Mouse (Mus musculus) limb, embryonic 15.5 days (tissue): Measurements from ENCODE around the gene Ccin. TPM values are rescaled to one million over a fixed set of nuclear protein-coding genes. Genes with fewer than 3 reads are reported as not detected.
A peak's percentile ranks its signal among the peaks of the same experiment; 100 is the strongest.

Experiments
- ATAC-seq: fragments of 200-750 bp; cut with Nextera tagmentation; 2 replicates; pipeline ENCODE4 v1.8.0; 2017; ENCODE audit warnings: low read depth, moderate TSS enrichment; ENCODE audit not compliant: insufficient number of reproducible peaks, low FRiP score, low TSS enrichment
- H3K27ac ChIP-seq: fragments of 300-500 bp; sonication (generic); 2 replicates; pipeline ENCODE4 v1.5.1; 2015; ENCODE audit warnings: moderate library complexity, mild to moderate bottlenecking, inconsistent platforms
- H3K27me3 ChIP-seq: fragments of 300-500 bp; sonication (generic); 2 replicates; pipeline ENCODE4 v1.6.1; 2015; ENCODE audit warnings: inconsistent platforms
- H3K36me3 ChIP-seq: fragments of 300-500 bp; sonication (generic); 2 replicates; pipeline ENCODE4 v1.6.1; 2015; ENCODE audit warnings: inconsistent platforms
- H3K4me1 ChIP-seq: fragments of 300-500 bp; sonication (generic); 2 replicates; pipeline ENCODE4 v1.6.1; 2015; ENCODE audit warnings: inconsistent platforms
- H3K4me2 ChIP-seq: fragments of 300-500 bp; sonication (generic); 2 replicates; pipeline ENCODE4 v1.6.1; 2015; ENCODE audit warnings: mild to moderate bottlenecking, inconsistent platforms
- H3K4me3 ChIP-seq: fragments of 300-500 bp; sonication (generic); 2 replicates; pipeline ENCODE4 v1.5.1; 2015; ENCODE audit warnings: mild to moderate bottlenecking, inconsistent platforms
- H3K9ac ChIP-seq: fragments of 300-500 bp; sonication (generic); 2 replicates; pipeline ENCODE4 v1.6.1; 2015; ENCODE audit warnings: inconsistent platforms
- H3K9me3 ChIP-seq: fragments of 300-500 bp; sonication (generic); 2 replicates; pipeline ENCODE4 v1.6.1; 2016; ENCODE audit warnings: inconsistent platforms
- WGBS: fragments of 180-500 bp; shearing (Covaris S2); methylation state at CpG from one replicate; pipeline ENCODE4 v1.1.7; 2015; 5-methylcytosine and 5-hydroxymethylcytosine counted together
- polyA plus RNA-seq: library from polyadenylated mRNA; unstranded; fragments of >200 nt; fragmentation: Nextera tagmentation; extraction: Ambion mirVana; gene quantifications from 2 replicates; pipeline ENCODE4 v1.2.1, GENCODE M21; 2015

Ccin gene
- polyA plus RNA-seq, 1 experiment from 2014 or later, result not detected

GRCm38 (mm10) chr4:44004126-44004525 is 20.8 kb downstream of the Ccin start, which contains the start of gene Clta:
Gene Clta (plus strand): TSS chr4:44004452.
- no peaks in the 10 kb centered on the region for H3K9me3 ChIP-seq
- H3K9ac ChIP-seq, result no peak within 1 kb of the TSS
- no peak within 1 kb of the TSS for H3K27ac ChIP-seq
- no peaks in the 10 kb centered on the region for H3K27me3 ChIP-seq
- ATAC-seq, result no peak
- 91% methylated on average over 5 of the region's 5 CpGs for WGBS
- no peaks in the 10 kb centered on the region for H3K4me1 ChIP-seq
- no peaks in the 10 kb centered on the region for H3K36me3 ChIP-seq
- H3K4me2 ChIP-seq, result no peak within 1 kb of the TSS
- no peak within 1 kb of the TSS for H3K4me3 ChIP-seq

- H3K4me3 ChIP-seq, result no peak overlapping the region
- no peak overlapping the region for H3K4me2 ChIP-seq
- 61% methylated on average over 3 of the region's 3 CpGs for WGBS
- no peak for ATAC-seq
- no peaks in the 10 kb centered on the region for H3K4me1 ChIP-seq
- no peak overlapping the region for H3K27ac ChIP-seq
- H3K36me3 ChIP-seq, result no peaks in the 10 kb centered on the region
- no peaks in the 10 kb centered on the region for H3K9me3 ChIP-seq
- no peaks in the 10 kb centered on the region for H3K27me3 ChIP-seq
- no peak overlapping the region for H3K9ac ChIP-seq
Measured at GRCm38 (mm10) chr4:44004623-44005409, 21.5 kb downstream of the Ccin start.

GRCm38 (mm10) chr4:44010176-44010575 is 26.9 kb downstream of the Ccin start:
- Histone ChIP-seq H3K36me3 (0 out of 2 replicates have a peak, but pooled peaks cover 3% of the 10 kb centered on the region), H3K9me3 (no peaks in the 10 kb centered on the region), H3K27me3 (no peaks in the 10 kb centered on the region), H3K27ac (no peak overlapping the region), H3K9ac (no peak overlapping the region), H3K4me3 (no peak overlapping the region), H3K4me1 (peaks cover 21% of the 10 kb centered on the region), H3K4me2 (no peak overlapping the region)
- ATAC-seq, result no peak
- 90% methylated on average over 1 of the region's 1 CpGs for WGBS

GRCm38 (mm10) chr4:44010893-44011292 is 27.6 kb downstream of the Ccin start:
- H3K9ac ChIP-seq, result no peak overlapping the region
- H3K36me3 ChIP-seq, result 0 out of 2 replicates have a peak, but pooled peaks cover 3% of the 10 kb centered on the region
- no peak overlapping the region for H3K27ac ChIP-seq
- H3K27me3 ChIP-seq, result no peaks in the 10 kb centered on the region
- H3K4me3 ChIP-seq, result no peak overlapping the region
- H3K9me3 ChIP-seq, result no peaks in the 10 kb centered on the region
- ATAC-seq, result no peak
- H3K4me1 ChIP-seq, result peaks cover 23% of the 10 kb centered on the region
- 46% methylated on average over 2 of the region's 2 CpGs for WGBS
- H3K4me2 ChIP-seq, result no peak overlapping the region

GRCm38 (mm10) chr4:44011799-44012198 is 28.5 kb downstream of the Ccin start:
- H3K4me2 ChIP-seq, result peak overlapping the region; percentile 80
- no peaks in the 10 kb centered on the region for H3K9me3 ChIP-seq
- H3K4me3 ChIP-seq, result peak overlapping the region; percentile 97
- no peak for ATAC-seq
- 0 out of 2 replicates have a peak, but pooled peaks cover 3% of the 10 kb centered on the region for H3K36me3 ChIP-seq
- peaks cover 23% of the 10 kb centered on the region for H3K4me1 ChIP-seq
- no peaks in the 10 kb centered on the region for H3K27me3 ChIP-seq
- peak overlapping the region; percentile 51; the same call in 1 of the 2 replicates for H3K9ac ChIP-seq
- no peak overlapping the region for H3K27ac ChIP-seq
- 80% methylated on average over 3 of the region's 3 CpGs for WGBS

GRCm38 (mm10) chr4:44012376-44013367 is 29.4 kb downstream of the Ccin start:
- peak; percentile 95 for ATAC-seq
- Histone ChIP-seq H3K4me3 (peak overlapping the region; percentile 97), H3K4me1 (peaks cover 23% of the 10 kb centered on the region), H3K9ac (peak overlapping the region; percentile 98), H3K4me2 (peak overlapping the region; percentile 80), H3K27ac (peak overlapping the region; percentile 76), H3K27me3 (no peaks in the 10 kb centered on the region), H3K9me3 (no peaks in the 10 kb centered on the region), H3K36me3 (0 out of 2 replicates have a peak, but pooled peaks cover 3% of the 10 kb centered on the region)
- under 1% methylated on average over 77 of the region's 77 CpGs for WGBS

- peak overlapping the region; percentile 98 for H3K9ac ChIP-seq
- H3K4me2 ChIP-seq, result peak overlapping the region; percentile 80
- H3K27ac ChIP-seq, result no peak overlapping the region
- H3K4me1 ChIP-seq, result peaks cover 23% of the 10 kb centered on the region
- H3K4me3 ChIP-seq, result peak overlapping the region; percentile 97
- ATAC-seq, result no peak
- peaks cover 6% of the 10 kb centered on the region for H3K36me3 ChIP-seq
- no peaks in the 10 kb centered on the region for H3K9me3 ChIP-seq
- 26% methylated on average over 11 of the region's 11 CpGs for WGBS
- no peaks in the 10 kb centered on the region for H3K27me3 ChIP-seq
Measured at GRCm38 (mm10) chr4:44013391-44014070, 30.2 kb downstream of the Ccin start.

GRCm38 (mm10) chr4:44016071-44016470 is 32.8 kb downstream of the Ccin start:
- Histone ChIP-seq H3K4me1 (peaks cover 23% of the 10 kb centered on the region), H3K9ac (no peak overlapping the region)
- WGBS, result 87% methylated on average over 4 of the region's 4 CpGs

GRCm38 (mm10) chr4:44016791-44017190 is 33.5 kb downstream of the Ccin start:
- Histone ChIP-seq H3K27ac (no peak overlapping the region), H3K4me2 (no peak overlapping the region), H3K36me3 (peaks cover 39% of the 10 kb centered on the region), H3K27me3 (no peaks in the 10 kb centered on the region), H3K4me1 (peaks cover 23% of the 10 kb centered on the region), H3K9ac (no peak overlapping the region), H3K9me3 (no peaks in the 10 kb centered on the region), H3K4me3 (no peak overlapping the region)
- ATAC-seq, result no peak
- 88% methylated on average over 12 of the region's 12 CpGs for WGBS

More at GRCm38 (mm10) chr4:44016071-44016470, 32.8 kb downstream of the Ccin start:
- Histone ChIP-seq H3K9me3 (no peaks in the 10 kb centered on the region), H3K4me2 (no peak overlapping the region), H3K36me3 (peaks cover 32% of the 10 kb centered on the region), H3K4me3 (no peak overlapping the region), H3K27ac (no peak overlapping the region), H3K27me3 (no peaks in the 10 kb centered on the region)
- ATAC-seq, result no peak

GRCm38 (mm10) chr4:44022323-44022722 is 39.0 kb downstream of the Ccin start:
- WGBS, result 84% methylated on average over 4 of the region's 4 CpGs
- H3K4me2 ChIP-seq, result no peak overlapping the region

GRCm38 (mm10) chr4:44022766-44023165 is 39.5 kb downstream of the Ccin start:
- no peaks in the 10 kb centered on the region for H3K27me3 ChIP-seq

More at GRCm38 (mm10) chr4:44022323-44022722, 39.0 kb downstream of the Ccin start:
- H3K4me3 ChIP-seq, result no peak overlapping the region
- no peaks in the 10 kb centered on the region for H3K27me3 ChIP-seq
- no peak overlapping the region for H3K27ac ChIP-seq
- H3K9ac ChIP-seq, result no peak overlapping the region
- H3K36me3 ChIP-seq, result peaks cover 91% of the 10 kb centered on the region
- H3K9me3 ChIP-seq, result no peaks in the 10 kb centered on the region
- ATAC-seq, result no peak
- H3K4me1 ChIP-seq, result no peaks in the 10 kb centered on the region

More at GRCm38 (mm10) chr4:44022766-44023165, 39.5 kb downstream of the Ccin start:
- 91% methylated on average over 11 of the region's 11 CpGs for WGBS
- no peak for ATAC-seq
- Histone ChIP-seq H3K27ac (no peak overlapping the region), H3K4me2 (no peak overlapping the region), H3K4me1 (no peaks in the 10 kb centered on the region), H3K9me3 (no peaks in the 10 kb centered on the region), H3K9ac (no peak overlapping the region), H3K36me3 (peaks cover 95% of the 10 kb centered on the region), H3K4me3 (no peak overlapping the region)
